Mouse (Mus musculus) midbrain, embryonic 15.5 days (tissue): ENCODE data around the gene Gm9945. TPM values are rescaled to one million over a fixed set of nuclear protein-coding genes. Genes with fewer than 3 reads are reported as not detected.

ENCODE experiments used
- ATAC-seq: fragments of 200-750 bp; cut with Nextera tagmentation; replicated peaks from 2 replicates; pipeline ENCODE4 v1.8.0; 2017; ENCODE audit warnings: moderate TSS enrichment
- H3K27ac ChIP-seq: fragments of 300-500 bp; sonication (generic); 2 replicates; pipeline ENCODE4 v1.5.1; 2015; ENCODE audit warnings: mild to moderate bottlenecking, inconsistent platforms
- H3K27me3 ChIP-seq: fragments of 300-500 bp; sonication (generic); replicated peaks from 2 replicates; pipeline ENCODE4 v1.6.1; 2015; ENCODE audit warnings: inconsistent platforms
- H3K36me3 ChIP-seq: fragments of 300-500 bp; sonication (generic); replicated peaks from 2 replicates; pipeline ENCODE4 v1.6.1; 2015; ENCODE audit warnings: inconsistent platforms
- H3K4me1 ChIP-seq: fragments of 300-500 bp; sonication (generic); 2 replicates; pipeline ENCODE4 v1.6.1; 2015; ENCODE audit warnings: inconsistent platforms
- H3K4me2 ChIP-seq: fragments of 300-500 bp; sonication (generic); 2 replicates; pipeline ENCODE4 v1.6.1; 2015; ENCODE audit warnings: inconsistent platforms, mild to moderate bottlenecking, moderate library complexity
- H3K4me3 ChIP-seq: fragments of 300-500 bp; sonication (generic); 2 replicates; pipeline ENCODE4 v1.5.1; 2015; ENCODE audit warnings: mild to moderate bottlenecking, inconsistent platforms
- H3K9ac ChIP-seq: fragments of 300-500 bp; sonication (generic); 2 replicates; pipeline ENCODE4 v1.6.1; 2015; ENCODE audit warnings: mild to moderate bottlenecking, inconsistent platforms
- H3K9me3 ChIP-seq: fragments of 300-500 bp; sonication (generic); 2 replicates; pipeline ENCODE4 v1.6.1; 2016; ENCODE audit warnings: inconsistent platforms
- WGBS: fragments of 180-500 bp; shearing (Covaris S2); methylation state at CpG from one replicate; pipeline ENCODE4 v1.1.7; 2015; ENCODE audit warnings: mixed read lengths; 5-methylcytosine and 5-hydroxymethylcytosine counted together
- polyA plus RNA-seq: library from polyadenylated mRNA; unstranded; fragments of >200 nt; fragmentation: Nextera tagmentation; extraction: Ambion mirVana; gene quantifications from 2 replicates; pipeline ENCODE4 v1.2.1, GENCODE M21; 2015

The Gm9945 gene
- polyA plus RNA-seq, 1 experiment from 2014 or later = 0.39 TPM

GRCm38 (mm10) chr11:53504376-53504775 lies 24.4 kb downstream of the Gm9945 start:
- Histone ChIP-seq H3K9ac (no peak overlapping the region), H3K9me3 (no peaks in the 10 kb centered on the region), H3K4me3 (no peak overlapping the region), H3K4me1 (no peaks in the 10 kb centered on the region), H3K36me3 (no peaks in the 10 kb centered on the region), H3K4me2 (no peak overlapping the region), H3K27me3 (no peaks in the 10 kb centered on the region; the same call in 1 of the 2 replicates), H3K27ac (no peak overlapping the region)
- no peak for ATAC-seq
- 95% methylated on average over 8 of the region's 8 CpGs for WGBS

DNA sequence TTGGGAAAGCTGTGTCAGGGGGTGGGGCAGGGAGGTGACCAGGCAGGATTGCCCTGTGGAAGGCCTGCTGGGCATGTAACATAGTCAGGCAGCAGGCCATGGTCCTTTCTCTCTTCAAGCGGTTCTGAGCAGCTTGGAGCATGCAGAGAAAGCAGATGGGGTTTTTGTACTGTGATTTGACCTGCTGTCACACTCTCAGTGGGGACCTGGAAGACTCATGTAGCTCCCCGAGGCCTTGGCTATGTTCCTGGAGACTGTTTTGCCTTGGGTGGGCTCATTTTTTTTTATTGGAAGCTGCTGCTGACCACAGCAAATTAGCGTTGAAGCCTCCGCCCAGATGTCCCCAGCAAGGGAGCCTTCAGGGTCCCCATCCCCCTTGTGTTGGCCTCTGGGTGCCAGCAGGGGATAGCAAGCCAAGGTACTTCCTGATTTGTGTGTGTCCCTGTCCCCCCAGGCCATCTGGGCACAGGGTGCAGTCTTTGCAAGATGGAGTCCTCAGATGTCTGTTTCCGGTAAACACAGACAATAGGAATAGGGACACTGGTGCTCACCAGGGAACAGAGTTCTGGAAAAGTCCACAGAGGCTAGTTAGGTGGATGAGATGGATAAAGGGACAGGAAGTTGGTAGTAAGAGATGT lies 25.2 kb downstream of the Gm9945 start:
- no peaks in the 10 kb centered on the region for H3K36me3 ChIP-seq
- WGBS = 54% methylated on average over 5 of the region's 5 CpGs
- no peaks in the 10 kb centered on the region for H3K4me1 ChIP-seq
- no peak overlapping the region for H3K9ac ChIP-seq
- no peak for ATAC-seq
- no peak overlapping the region for H3K4me3 ChIP-seq
- H3K9me3 ChIP-seq = no peaks in the 10 kb centered on the region
- H3K27ac ChIP-seq = no peak overlapping the region
- no peak overlapping the region for H3K4me2 ChIP-seq
- no peaks in the 10 kb centered on the region; the same call in 1 of the 2 replicates for H3K27me3 ChIP-seq

DNA sequence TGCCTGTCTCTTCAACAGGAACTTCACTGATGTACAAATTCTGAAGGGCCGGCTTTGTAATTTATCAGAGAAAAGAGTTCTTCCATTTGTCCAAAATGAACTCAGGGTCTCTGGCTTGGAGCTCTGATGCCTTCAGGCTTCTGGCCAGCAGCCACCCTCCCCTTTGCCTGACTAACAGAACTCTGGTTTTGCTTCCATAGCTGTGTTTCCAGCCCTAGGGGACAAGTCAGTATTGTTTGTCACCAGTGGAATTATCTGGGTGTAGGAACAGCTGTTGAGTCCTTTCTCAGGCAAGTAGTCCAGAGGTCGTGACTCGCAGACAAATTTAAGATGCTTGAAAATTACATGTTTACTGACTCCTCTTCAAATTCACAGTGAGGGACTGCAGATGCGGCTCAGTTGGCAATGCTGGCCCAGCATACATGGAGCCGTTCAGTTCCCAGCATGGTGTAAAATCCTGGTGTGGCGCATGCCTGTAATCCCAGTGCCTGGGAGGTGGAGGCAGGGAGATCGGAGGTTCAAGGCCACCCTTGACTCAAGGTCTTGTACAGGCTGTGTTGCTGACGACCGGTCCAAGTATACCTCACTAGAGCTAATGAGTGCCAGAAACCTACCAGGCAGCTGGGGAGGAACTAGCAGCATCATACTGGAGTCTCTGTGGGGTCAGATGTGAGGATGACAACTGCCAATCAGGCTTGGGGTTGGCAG lies 27.3 kb downstream of the Gm9945 start:
- no peak for ATAC-seq

DNA sequence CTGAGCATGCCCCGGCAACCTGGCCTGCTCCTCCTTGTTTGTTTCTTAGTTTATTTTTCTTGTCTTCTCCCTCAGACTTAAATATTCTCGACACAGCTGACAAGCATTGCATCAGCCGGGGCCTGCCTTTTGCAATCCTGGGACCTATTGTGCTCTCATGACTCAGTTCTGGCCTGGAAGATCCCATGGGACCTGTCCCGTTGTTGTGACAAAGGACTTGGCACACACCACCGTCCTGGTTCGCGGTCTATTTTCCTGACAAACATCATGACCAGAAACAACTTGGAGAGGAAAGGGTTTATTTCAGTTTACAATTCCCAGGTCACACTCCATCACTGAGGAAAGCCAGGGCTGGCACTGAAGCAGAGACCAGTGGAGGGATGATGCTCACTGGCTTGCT lies 28.2 kb downstream of the Gm9945 start:
- no peak overlapping the region for H3K27ac ChIP-seq
- H3K9me3 ChIP-seq = no peaks in the 10 kb centered on the region
- H3K27me3 ChIP-seq = no peaks in the 10 kb centered on the region; the same call in 1 of the 2 replicates
- H3K36me3 ChIP-seq = no peaks in the 10 kb centered on the region
- H3K4me1 ChIP-seq = no peaks in the 10 kb centered on the region
- H3K9ac ChIP-seq = no peak overlapping the region
- no peak for ATAC-seq
- WGBS = 49% methylated on average over 7 of the region's 7 CpGs
- H3K4me3 ChIP-seq = no peak overlapping the region
- H3K4me2 ChIP-seq = no peak overlapping the region

More for the DNA sequence above, 27.3 kb downstream of the Gm9945 start:
- no peaks in the 10 kb centered on the region for H3K4me1 ChIP-seq
- no peaks in the 10 kb centered on the region for H3K9me3 ChIP-seq
- no peak overlapping the region for H3K4me2 ChIP-seq
- H3K9ac ChIP-seq = no peak overlapping the region
- WGBS = 89% methylated on average over 9 of the region's 9 CpGs
- H3K27me3 ChIP-seq = no peaks in the 10 kb centered on the region; the same call in 1 of the 2 replicates
- no peaks in the 10 kb centered on the region for H3K36me3 ChIP-seq
- H3K27ac ChIP-seq = no peak overlapping the region
- H3K4me3 ChIP-seq = no peak overlapping the region

- Histone ChIP-seq H3K4me2 (no peak overlapping the region), H3K36me3 (no peaks in the 10 kb centered on the region), H3K27ac (no peak overlapping the region), H3K9me3 (no peaks in the 10 kb centered on the region), H3K27me3 (no peaks in the 10 kb centered on the region; the same call in 1 of the 2 replicates), H3K9ac (no peak overlapping the region), H3K4me3 (no peak overlapping the region), H3K4me1 (no peaks in the 10 kb centered on the region)
- WGBS = 45% methylated on average over 3 of the region's 3 CpGs
- no peak for ATAC-seq
Observed at GRCm38 (mm10) chr11:53508591-53508990, 28.6 kb downstream of the Gm9945 start.

GRCm38 (mm10) chr11:53510351-53510750 lies 30.4 kb downstream of the Gm9945 start:
- Histone ChIP-seq H3K9me3 (no peaks in the 10 kb centered on the region), H3K4me3 (no peak overlapping the region), H3K4me1 (no peaks in the 10 kb centered on the region), H3K27ac (no peak overlapping the region), H3K9ac (no peak overlapping the region), H3K27me3 (no peaks in the 10 kb centered on the region; the same call in 1 of the 2 replicates), H3K36me3 (no peaks in the 10 kb centered on the region), H3K4me2 (no peak overlapping the region)
- ATAC-seq = no peak
- 46% methylated on average over 5 of the region's 5 CpGs for WGBS

DNA sequence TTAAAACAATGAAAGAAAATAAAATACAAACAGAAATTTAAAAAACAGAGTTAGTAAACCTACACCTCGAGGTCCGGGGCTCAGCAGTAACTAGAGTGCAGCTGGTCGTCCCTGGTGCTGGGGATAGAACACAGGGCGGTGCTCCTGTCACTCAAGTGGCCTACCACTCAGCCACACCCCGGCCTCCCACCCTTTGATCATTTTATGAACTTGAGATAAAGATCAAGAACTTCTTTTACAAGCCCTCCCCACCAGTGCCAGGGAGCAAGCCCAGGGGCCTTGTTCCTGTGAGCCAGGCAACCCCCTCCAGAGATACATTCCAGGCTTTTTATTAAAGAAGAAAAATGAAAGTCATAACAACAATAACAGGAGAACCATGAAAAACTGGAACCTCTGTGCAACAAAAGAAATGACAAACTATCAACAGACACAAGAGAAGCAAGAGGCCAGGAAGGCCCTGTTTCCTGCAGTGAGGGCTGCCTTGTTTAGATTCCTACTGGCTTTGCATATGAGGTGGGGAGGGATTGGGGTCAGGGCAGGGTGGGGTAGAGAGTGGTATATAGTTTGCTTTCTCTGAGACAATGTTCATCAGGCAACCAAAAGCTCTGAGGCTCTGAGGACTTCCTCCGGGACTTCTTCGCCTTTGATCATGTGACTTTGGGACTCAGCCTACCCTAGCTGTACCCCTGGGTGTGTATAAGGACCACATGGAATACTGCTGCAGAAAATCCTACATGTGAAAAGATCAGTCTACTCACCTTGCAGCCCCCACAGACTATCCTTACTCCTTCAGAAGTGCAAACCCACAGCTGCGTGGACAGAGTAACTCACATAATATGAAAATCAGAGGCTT lies 37.0 kb downstream of the Gm9945 start:
- Histone ChIP-seq H3K9ac (no peak overlapping the region), H3K9me3 (no peaks in the 10 kb centered on the region), H3K4me2 (no peak overlapping the region), H3K36me3 (no peaks in the 10 kb centered on the region), H3K27ac (no peak overlapping the region), H3K4me1 (peaks cover 26% of the 10 kb centered on the region), H3K27me3 (peaks cover 14% of the 10 kb centered on the region; the same call in 1 of the 2 replicates), H3K4me3 (no peak overlapping the region)
- no peak for ATAC-seq
- WGBS = 64% methylated on average over 8 of the region's 8 CpGs

DNA sequence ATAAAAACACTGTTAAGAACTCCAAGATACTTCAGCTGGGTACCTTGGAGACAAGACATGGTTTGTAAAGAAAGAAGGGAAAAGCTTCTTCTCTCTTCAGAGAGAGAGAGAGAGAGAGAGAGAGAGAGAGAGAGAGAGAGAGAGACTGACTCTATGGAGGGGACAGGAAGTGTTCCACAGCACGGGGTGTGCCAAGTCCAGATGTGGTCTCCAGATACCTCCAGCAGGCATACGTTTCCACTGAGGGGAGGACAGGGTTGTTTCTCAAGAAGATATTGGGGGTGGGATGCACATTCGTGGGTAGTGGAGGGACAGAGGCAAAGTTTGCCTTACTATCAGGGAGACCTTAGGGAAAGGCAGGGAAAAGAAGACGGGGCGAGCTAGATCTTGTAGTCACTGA lies 38.8 kb downstream of the Gm9945 start:
- Histone ChIP-seq H3K4me3 (peak overlapping the region; percentile 84), H3K4me2 (peak overlapping the region; percentile 84; the same call in 1 of the 2 replicates), H3K27me3 (peaks cover 14% of the 10 kb centered on the region; the same call in 1 of the 2 replicates), H3K9me3 (no peaks in the 10 kb centered on the region), H3K27ac (no peak overlapping the region), H3K4me1 (peaks cover 32% of the 10 kb centered on the region), H3K9ac (no peak overlapping the region), H3K36me3 (no peaks in the 10 kb centered on the region)
- no peak for ATAC-seq
- WGBS = 58% methylated on average over 5 of the region's 5 CpGs

GRCm38 (mm10) chr11:53519207-53520121 lies 39.5 kb downstream of the Gm9945 start, which contains the start of gene Sept8:
TSS of gene Sept8 (plus strand) at chr11:53519257.
- H3K4me3 ChIP-seq = peak within 1 kb of the TSS; percentile 84
- H3K4me1 ChIP-seq = peaks cover 32% of the 10 kb centered on the region
- 4% methylated on average over 75 of the region's 79 CpGs for WGBS
- peak; percentile 89 for ATAC-seq
- peak within 1 kb of the TSS; percentile 80 for H3K9ac ChIP-seq
- H3K4me2 ChIP-seq = peak within 1 kb of the TSS; percentile 84
- H3K36me3 ChIP-seq = no peaks in the 10 kb centered on the region
- no peaks in the 10 kb centered on the region for H3K9me3 ChIP-seq
- peaks cover 14% of the 10 kb centered on the region; the same call in 1 of the 2 replicates for H3K27me3 ChIP-seq
- H3K27ac ChIP-seq = peak within 1 kb of the TSS; percentile 59

GRCm38 (mm10) chr11:53520122-53520978 lies 40.4 kb downstream of the Gm9945 start:
- peak overlapping the region; percentile 84 for H3K4me2 ChIP-seq
- ATAC-seq = peak; percentile 35
- H3K36me3 ChIP-seq = no peaks in the 10 kb centered on the region
- peak overlapping the region; percentile 59 for H3K27ac ChIP-seq
- peak overlapping the region; percentile 84 for H3K4me3 ChIP-seq
- 2% methylated on average over 24 of the region's 24 CpGs for WGBS
- no peaks in the 10 kb centered on the region for H3K9me3 ChIP-seq
- H3K4me1 ChIP-seq = peaks cover 32% of the 10 kb centered on the region
- peaks cover 14% of the 10 kb centered on the region; the same call in 1 of the 2 replicates for H3K27me3 ChIP-seq
- H3K9ac ChIP-seq = peak overlapping the region; percentile 80
